Mouse (Mus musculus) testis, adult 2 months (tissue): Measurements from ENCODE around the gene Akt1s1.

Experiments
- CTCF ChIP-seq: fragments of 200-500 bp; IDR thresholded peaks from 2 replicates; pipeline ENCODE4 v1.5.1; 2012; ENCODE audit warnings: low read depth, mild to moderate bottlenecking, inconsistent platforms, low read length, moderate library complexity; ENCODE audit not compliant: control insufficient read depth, insufficient read depth, insufficient replicate concordance
- POLR2A ChIP-seq: fragments of 200-500 bp; IDR thresholded peaks from 2 replicates; pipeline ENCODE4 v1.6.1; 2012; ENCODE audit warnings: low read depth, mild to moderate bottlenecking, inconsistent platforms, low read length, moderate library complexity; ENCODE audit not compliant: control insufficient read depth

DNA sequence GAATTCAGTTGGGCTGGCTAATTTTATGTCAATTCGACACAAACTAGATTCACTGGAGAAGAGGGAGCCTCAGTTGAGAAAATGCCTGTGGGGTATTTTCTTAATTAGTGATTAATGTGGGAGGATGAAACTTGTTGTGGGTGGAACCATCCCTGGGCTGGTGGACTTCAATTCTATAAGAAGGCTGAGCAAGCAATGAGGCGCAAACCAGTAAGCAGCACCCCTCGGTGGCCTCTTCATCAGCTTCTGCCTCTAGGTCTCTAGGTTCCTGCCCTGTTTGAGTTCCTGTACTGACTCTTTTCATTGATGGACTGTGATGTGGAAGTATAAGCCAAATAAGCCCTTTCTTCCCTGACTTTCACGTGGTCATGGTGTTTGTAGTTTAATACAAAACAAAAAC is 38.4 kb upstream of the Akt1s1 start:
- TF ChIP-seq CTCF (no peak), POLR2A (no peak)
